Mouse (Mus musculus): ENCODE measurements around the gene Apoh.
A peak's percentile ranks its signal among the peaks of the same experiment; 100 is the strongest.

Gene Apoh

DNA sequence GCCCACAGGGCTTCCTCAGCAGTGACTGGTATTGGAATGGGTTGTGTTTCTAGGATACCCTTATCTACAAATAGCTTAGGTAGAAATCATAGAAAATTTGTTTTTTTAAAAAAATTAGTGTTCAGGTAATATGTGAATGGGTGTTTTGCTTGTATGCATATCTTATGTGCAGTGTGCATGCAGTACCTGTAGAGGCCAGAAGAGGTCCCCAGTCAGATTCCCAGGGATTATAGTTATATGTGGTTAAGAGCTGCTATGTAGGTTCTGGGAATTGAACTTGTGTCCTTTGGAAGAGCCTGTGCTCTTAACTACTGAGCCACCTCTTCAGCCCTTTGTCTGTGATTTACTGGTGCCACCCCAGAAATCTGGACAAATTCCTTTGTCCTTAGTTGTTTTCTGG is 104.0 kb downstream of the Apoh start:
- DNase-seq (ENCODE audit: low read depth in 1 of 2, low spot score in 2 of 2) = no peak

DNA sequence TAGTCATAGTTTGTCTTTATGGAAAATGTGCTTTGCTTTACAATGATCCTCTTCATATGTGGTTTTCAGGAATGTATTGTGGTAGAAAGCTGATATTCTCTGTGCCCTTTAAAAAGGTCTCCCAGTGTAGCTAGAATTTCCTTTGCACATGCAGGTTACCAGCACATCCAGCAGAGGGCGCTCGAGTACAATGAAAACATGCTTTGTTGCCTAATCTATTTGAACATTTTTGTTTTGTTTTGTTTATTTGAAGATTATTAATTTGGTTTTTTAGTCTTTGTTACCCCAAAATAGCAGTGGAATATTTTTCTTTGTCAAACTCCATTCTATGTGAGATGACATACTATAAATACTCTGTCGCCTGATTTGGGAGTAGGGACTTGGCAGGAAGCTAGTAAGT is 106.7 kb downstream of the Apoh start:
- peak in 1 of 2 experiments; percentile 17 for DNase-seq (ENCODE audit: low read depth in 1 of 2, low spot score in 2 of 2)

GRCm38 (mm10) chr11:108459599-108459998 is 116.4 kb downstream of the Apoh start:
- no peak for DNase-seq (ENCODE audit: low read depth in 1 of 2, low spot score in 2 of 2)

Data from monocyte, adult 2 months (primary cell).